Mouse (Mus musculus): ENCODE results near the gene Bcar1.

The Bcar1 gene

GRCm38 (mm10) chr8:111735335-111735761 is 8.3 kb downstream of the Bcar1 start:
- no peak for DNase-seq

GRCm38 (mm10) chr8:111734244-111734960 is 9.2 kb downstream of the Bcar1 start:
- no peak for DNase-seq

- no peak for DNase-seq
These were observed 9.9 kb downstream of the Bcar1 start for GRCm38 (mm10) chr8:111733581-111734243.

GRCm38 (mm10) chr8:111732406-111733085 is 11.1 kb downstream of the Bcar1 start:
- DNase-seq: no peak

- peak; percentile 97 for DNase-seq
These were observed 11.6 kb downstream of the Bcar1 start for GRCm38 (mm10) chr8:111732004-111732403.

- no peak for DNase-seq
These were observed 12.2 kb downstream of the Bcar1 start for GRCm38 (mm10) chr8:111731231-111731977.

GRCm38 (mm10) chr8:111729233-111730170 is 14.1 kb downstream of the Bcar1 start:
- no peak for DNase-seq

GRCm38 (mm10) chr8:111728481-111728880 is 15.1 kb downstream of the Bcar1 start:
- no peak for DNase-seq

- no peak for DNase-seq
These were observed 16.1 kb downstream of the Bcar1 start for GRCm38 (mm10) chr8:111727553-111727952.

GRCm38 (mm10) chr8:111726102-111726900 is 17.3 kb downstream of the Bcar1 start:
- DNase-seq: no peak

- no peak for DNase-seq
These were observed 18.3 kb downstream of the Bcar1 start for GRCm38 (mm10) chr8:111725341-111725740.

GRCm38 (mm10) chr8:111720115-111720544 is 23.5 kb downstream of the Bcar1 start:
- DNase-seq: peak; percentile 85

GRCm38 (mm10) chr8:111718937-111719336 is 24.7 kb downstream of the Bcar1 start:
- DNase-seq: no peak

GRCm38 (mm10) chr8:111717866-111718265 is 25.7 kb downstream of the Bcar1 start:
- no peak for DNase-seq

GRCm38 (mm10) chr8:111717488-111717792 is 26.2 kb downstream of the Bcar1 start:
- no peak for DNase-seq

GRCm38 (mm10) chr8:111716603-111717487 is 26.8 kb downstream of the Bcar1 start:
- DNase-seq: peak; percentile 91

GRCm38 (mm10) chr8:111715514-111715913 is 28.1 kb downstream of the Bcar1 start:
- DNase-seq: no peak

- DNase-seq: no peak
These were observed 29.3 kb downstream of the Bcar1 start for GRCm38 (mm10) chr8:111714295-111714694.

GRCm38 (mm10) chr8:111713817-111714216 is 29.8 kb downstream of the Bcar1 start:
- DNase-seq: no peak

GRCm38 (mm10) chr8:111713291-111713690 is 30.3 kb downstream of the Bcar1 start:
- DNase-seq: no peak
